Mouse (Mus musculus): ENCODE measurements around the gene Adh7. TPM values are rescaled to one million over a fixed set of nuclear protein-coding genes. Genes with fewer than 3 reads are reported as not detected.
A peak's percentile ranks its signal among the peaks of the same experiment; 100 is the strongest.

The Adh7 gene
- under 1 TPM in 1 of 2 experiments, not detected in 1; 0.28 TPM for total RNA-seq (2021)
- long read RNA-seq, experiment 1, partial matches to known transcripts = 0 of 1 reads
- long read RNA-seq, experiment 1, other reads (novel, unspliced or antisense) = 1 of 1 reads
- long read RNA-seq, experiment 2 = 0 reads

GRCm38 (mm10) chr3:138217631-138218264, at the start of gene Adh7:
Adh7 (plus strand) TSS chr3:138217760.
- H3K4me3 ChIP-seq = no peak within 1 kb of the TSS
- intact Hi-C loops (cut with DNase I) = no loop called here
- DNase-seq (ENCODE audit: extremely low spot score in 1 of 2, low spot score in 2 of 2) = no peak
- TF ChIP-seq CTCF (IDR thresholded peaks at IDR 0.05) = no peak
- no peak within 1 kb of the TSS for H3K27ac ChIP-seq

GRCm38 (mm10) chr3:138173291-138173690, 44.3 kb upstream of the Adh7 start:
- no peak for DNase-seq (ENCODE audit: extremely low spot score in 1 of 2, low spot score in 2 of 2)
- TF ChIP-seq CTCF (IDR thresholded peaks at IDR 0.05) = peak; percentile 20
- Histone ChIP-seq H3K4me3 (no peak overlapping the region), H3K27ac (no peak overlapping the region)
- intact Hi-C loops (cut with DNase I) = no loop called here

GRCm38 (mm10) chr3:138175551-138175950, 42.0 kb upstream of the Adh7 start:
- no peak for TF ChIP-seq CTCF (IDR thresholded peaks at IDR 0.05)
- no peak overlapping the region for H3K4me3 ChIP-seq
- H3K27ac ChIP-seq = no peak overlapping the region
- no peak for DNase-seq (ENCODE audit: extremely low spot score in 1 of 2, low spot score in 2 of 2)
- intact Hi-C loops (cut with DNase I) = no loop called here

DNA sequence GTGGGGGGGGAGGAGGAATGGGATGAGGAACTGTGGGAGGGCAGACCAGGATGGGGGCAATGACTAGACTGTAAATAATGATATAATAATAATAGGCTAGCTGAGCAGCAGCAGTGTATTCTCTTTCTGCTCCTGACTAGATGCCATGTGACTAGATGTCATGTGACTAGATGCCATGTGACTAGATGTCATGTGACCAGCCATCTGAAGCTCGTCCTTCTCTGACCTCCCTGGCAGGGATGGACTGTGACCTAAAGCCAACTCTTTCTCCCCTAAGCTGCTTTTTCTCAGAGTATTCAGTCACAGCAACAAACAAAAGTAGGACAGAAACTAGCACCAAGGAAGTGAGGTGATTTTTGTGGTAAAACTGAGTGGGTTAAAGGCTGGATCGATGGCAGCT, 35.5 kb upstream of the Adh7 start:
- intact Hi-C loops (cut with DNase I) = no loop called here
- TF ChIP-seq CTCF (IDR thresholded peaks at IDR 0.05) = no peak
- no peak overlapping the region for H3K4me3 ChIP-seq
- DNase-seq (ENCODE audit: extremely low spot score in 1 of 2, low spot score in 2 of 2) = no peak
- no peak overlapping the region for H3K27ac ChIP-seq

GRCm38 (mm10) chr3:138183371-138183770, 34.2 kb upstream of the Adh7 start:
- H3K27ac ChIP-seq = no peak overlapping the region

GRCm38 (mm10) chr3:138185290-138185689, 32.3 kb upstream of the Adh7 start:
- Histone ChIP-seq H3K4me3 (no peak overlapping the region), H3K27ac (no peak overlapping the region)
- no peak for TF ChIP-seq CTCF (IDR thresholded peaks at IDR 0.05)
- intact Hi-C loops (cut with DNase I) = no loop called here
- no peak for DNase-seq (ENCODE audit: extremely low spot score in 1 of 2, low spot score in 2 of 2)

More at GRCm38 (mm10) chr3:138183371-138183770, 34.2 kb upstream of the Adh7 start:
- no peak for DNase-seq (ENCODE audit: extremely low spot score in 1 of 2, low spot score in 2 of 2)
- TF ChIP-seq CTCF (IDR thresholded peaks at IDR 0.05) = no peak
- intact Hi-C loops (cut with DNase I) = no loop called here
- H3K4me3 ChIP-seq = no peak overlapping the region

GRCm38 (mm10) chr3:138185995-138186930, 31.3 kb upstream of the Adh7 start:
- Histone ChIP-seq H3K27ac (no peak overlapping the region), H3K4me3 (no peak overlapping the region)
- intact Hi-C loops (cut with DNase I) = no loop called here
- no peak for DNase-seq (ENCODE audit: extremely low spot score in 1 of 2, low spot score in 2 of 2)
- TF ChIP-seq CTCF (IDR thresholded peaks at IDR 0.05) = no peak

GRCm38 (mm10) chr3:138192260-138192659, 25.3 kb upstream of the Adh7 start:
- Histone ChIP-seq H3K4me3 (no peak overlapping the region), H3K27ac (no peak overlapping the region)
- DNase-seq (ENCODE audit: extremely low spot score in 1 of 2, low spot score in 2 of 2) = no peak
- no peak for TF ChIP-seq CTCF (IDR thresholded peaks at IDR 0.05)
- intact Hi-C loops (cut with DNase I) = no loop called here

DNA sequence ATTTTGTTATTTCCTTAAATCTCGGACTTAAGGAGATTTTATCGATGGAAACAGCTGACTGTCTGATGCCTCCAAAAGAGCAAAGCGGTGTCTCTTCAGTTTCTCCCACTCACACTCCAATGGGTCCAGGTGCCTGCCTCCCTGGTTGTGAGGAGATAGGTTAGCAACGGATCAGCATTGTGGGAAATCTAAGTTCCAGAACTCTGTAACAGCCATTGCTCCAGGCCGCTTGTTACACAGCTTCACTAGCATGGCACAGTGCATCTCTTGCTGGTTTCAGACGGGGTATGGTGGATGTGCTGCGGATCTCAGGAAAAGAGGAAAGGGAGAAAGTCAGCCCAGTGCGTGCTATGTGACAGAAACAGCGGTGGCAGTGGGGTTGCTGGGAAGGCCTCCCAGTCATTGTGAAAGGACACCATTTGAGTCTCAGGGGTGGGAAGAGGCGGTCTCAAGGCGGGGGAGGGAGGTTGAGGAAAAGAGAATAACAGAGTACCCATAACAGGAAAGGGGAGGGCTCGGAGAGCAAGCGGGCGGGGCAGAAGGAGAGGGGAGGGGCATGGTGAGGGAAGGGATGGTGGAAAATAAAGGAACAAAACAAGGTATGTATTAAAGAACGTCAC, 23.8 kb upstream of the Adh7 start, which contains the start of gene 4930579F01Rik:
Gene 4930579F01Rik (minus strand): TSS at position 143 of the 620 bp plus-strand sequence.
- no peak for TF ChIP-seq CTCF (IDR thresholded peaks at IDR 0.05)
- no peak for DNase-seq (ENCODE audit: extremely low spot score in 1 of 2, low spot score in 2 of 2)
- intact Hi-C loops (cut with DNase I) = no loop called here
- H3K4me3 ChIP-seq = no peak within 1 kb of the TSS
- no peak within 1 kb of the TSS for H3K27ac ChIP-seq

DNA sequence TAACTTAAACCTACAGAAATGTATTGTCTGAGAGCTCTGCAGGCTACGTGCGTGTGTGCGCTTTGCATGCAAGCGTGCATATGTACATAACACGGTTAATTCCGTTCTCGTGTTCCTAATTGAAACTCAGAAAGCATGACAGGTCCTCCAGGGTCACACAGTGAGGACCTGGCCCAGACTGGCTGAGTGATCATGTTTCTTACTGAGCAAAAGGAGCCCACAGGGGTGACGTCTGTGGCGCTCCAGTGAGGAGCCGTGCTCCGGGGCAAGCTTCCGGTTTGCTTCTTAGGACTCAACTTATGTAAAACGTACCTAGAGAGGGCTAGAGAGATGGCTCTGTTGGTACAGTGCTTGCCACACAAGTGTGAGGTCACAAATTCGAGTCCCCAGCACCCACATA, 20.5 kb upstream of the Adh7 start:
- no peak for TF ChIP-seq CTCF (IDR thresholded peaks at IDR 0.05)
- Histone ChIP-seq H3K27ac (no peak overlapping the region), H3K4me3 (no peak overlapping the region)
- intact Hi-C loops (cut with DNase I) = no loop called here
- no peak for DNase-seq (ENCODE audit: extremely low spot score in 1 of 2, low spot score in 2 of 2)

DNA sequence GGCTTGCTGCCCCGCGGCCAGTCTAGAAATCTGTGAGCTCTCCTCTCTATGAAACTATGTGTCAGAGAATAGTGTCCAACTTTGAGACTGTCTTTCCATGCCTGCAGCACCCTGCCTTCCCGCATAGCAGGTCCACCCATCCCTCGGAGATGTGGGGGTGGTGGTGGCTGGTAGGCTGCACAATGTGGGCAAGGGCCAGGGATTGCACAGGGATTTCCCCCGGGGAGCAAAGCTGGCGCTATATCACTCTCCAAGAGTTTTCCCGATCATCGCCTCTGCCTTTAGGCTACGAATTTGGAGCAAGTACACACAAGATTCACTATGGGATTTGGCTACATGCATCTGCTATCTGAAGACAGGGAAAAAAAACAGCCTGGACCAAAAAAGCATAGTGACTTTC, 20.0 kb upstream of the Adh7 start:
- no peak for DNase-seq (ENCODE audit: extremely low spot score in 1 of 2, low spot score in 2 of 2)
- no peak overlapping the region for H3K27ac ChIP-seq
- intact Hi-C loops (cut with DNase I) = no loop called here
- H3K4me3 ChIP-seq = no peak overlapping the region
- TF ChIP-seq CTCF (IDR thresholded peaks at IDR 0.05) = no peak

Measured in left cerebral cortex, adult 2 months (tissue).